Mouse (Mus musculus): ENCODE measurements around the gene Olfr692. TPM values are rescaled to one million over a fixed set of nuclear protein-coding genes. Genes with fewer than 3 reads are reported as not detected.
"Not testable (repeated sequence)": the region's sequence is repeated elsewhere in the genome, so short reads cannot be mapped to it uniquely, and the experiment has no call there.

Olfr692 gene
- polyA plus RNA-seq, 1 experiment from 2014 or later, result not detected

GRCm38 (mm10) chr7:105395131-105395820 is 27.2 kb downstream of the Olfr692 start:
- Histone ChIP-seq H3K9ac (replicated peaks; ENCODE audit: low read length) (no peak overlapping the region), H3K27me3 (ENCODE audit: control insufficient read depth, insufficient read depth, low read length) (no peaks in the 10 kb centered on the region), H3K36me3 (ENCODE audit: control insufficient read depth, insufficient read depth, low read length) (peaks cover 12% of the 10 kb centered on the region), H3K9me3 (ENCODE audit: control insufficient read depth, low read length) (no peaks in the 10 kb centered on the region), H3K27ac (replicated peaks; ENCODE audit: low read depth, low read length) (no peak overlapping the region), H3K4me1 (ENCODE audit: control insufficient read depth, insufficient read depth, low read length) (peaks cover 6% of the 10 kb centered on the region), H3K4me2 (ENCODE audit: low read length) (no peak overlapping the region), H3K4me3 (replicated peaks; ENCODE audit: low read depth, low read length) (no peak overlapping the region)
- no peak for DNase-seq
- ATAC-seq (ENCODE audit: low FRiP score, low TSS enrichment), result no peak

- H3K4me1 ChIP-seq (ENCODE audit: control insufficient read depth, insufficient read depth, low read length), result peaks cover 6% of the 10 kb centered on the region
- peaks cover 10% of the 10 kb centered on the region for H3K36me3 ChIP-seq (ENCODE audit: control insufficient read depth, insufficient read depth, low read length)
- H3K4me2 ChIP-seq (ENCODE audit: low read length), result no peak overlapping the region
- ATAC-seq (ENCODE audit: low FRiP score, low TSS enrichment), result no peak
- H3K9me3 ChIP-seq (ENCODE audit: control insufficient read depth, low read length), result no peaks in the 10 kb centered on the region
- H3K9ac ChIP-seq (replicated peaks; ENCODE audit: low read length), result no peak overlapping the region
- H3K27ac ChIP-seq (replicated peaks; ENCODE audit: low read depth, low read length), result no peak overlapping the region
- H3K27me3 ChIP-seq (ENCODE audit: control insufficient read depth, insufficient read depth, low read length), result no peaks in the 10 kb centered on the region
- no peak overlapping the region for H3K4me3 ChIP-seq (replicated peaks; ENCODE audit: low read depth, low read length)
- DNase-seq, result no peak
Measured at GRCm38 (mm10) chr7:105396126-105396525, 28.1 kb downstream of the Olfr692 start.

GRCm38 (mm10) chr7:105399058-105399934 is 31.3 kb downstream of the Olfr692 start:
- H3K4me3 ChIP-seq (replicated peaks; ENCODE audit: low read depth, low read length), result peak overlapping the region; percentile 80
- peak; percentile 17 for DNase-seq

GRCm38 (mm10) chr7:105399935-105400624 is 32.0 kb downstream of the Olfr692 start, which contains the start of gene Fam160a2:
TSS of gene Fam160a2 (minus strand) at chr7:105400054.
- Histone ChIP-seq H3K9me3 (ENCODE audit: control insufficient read depth, low read length) (no peaks in the 10 kb centered on the region), H3K27me3 (ENCODE audit: control insufficient read depth, insufficient read depth, low read length) (no peaks in the 10 kb centered on the region), H3K9ac (replicated peaks; ENCODE audit: low read length) (peak within 1 kb of the TSS; percentile 84), H3K27ac (replicated peaks; ENCODE audit: low read depth, low read length) (peak within 1 kb of the TSS; percentile 79), H3K4me2 (ENCODE audit: low read length) (peak within 1 kb of the TSS; percentile 76), H3K4me3 (replicated peaks; ENCODE audit: low read depth, low read length) (peak within 1 kb of the TSS; percentile 80), H3K36me3 (ENCODE audit: control insufficient read depth, insufficient read depth, low read length) (peaks cover 7% of the 10 kb centered on the region; the same call in 1 of the 2 replicates), H3K4me1 (ENCODE audit: control insufficient read depth, insufficient read depth, low read length) (peaks cover 6% of the 10 kb centered on the region)
- WGBS, result under 1% methylated on average over 55 of the region's 55 CpGs
- ATAC-seq (ENCODE audit: low FRiP score, low TSS enrichment) (peak; percentile 99), DNase-seq (peak; percentile 100)

More at GRCm38 (mm10) chr7:105399058-105399934, 31.3 kb downstream of the Olfr692 start:
- Histone ChIP-seq H3K4me2 (ENCODE audit: low read length) (peak overlapping the region; percentile 76), H3K9ac (replicated peaks; ENCODE audit: low read length) (peak overlapping the region; percentile 84), H3K27ac (replicated peaks; ENCODE audit: low read depth, low read length) (peak overlapping the region; percentile 64), H3K36me3 (ENCODE audit: control insufficient read depth, insufficient read depth, low read length) (peaks cover 10% of the 10 kb centered on the region), H3K4me1 (ENCODE audit: control insufficient read depth, insufficient read depth, low read length) (peaks cover 6% of the 10 kb centered on the region), H3K9me3 (ENCODE audit: control insufficient read depth, low read length) (no peaks in the 10 kb centered on the region), H3K27me3 (ENCODE audit: control insufficient read depth, insufficient read depth, low read length) (no peaks in the 10 kb centered on the region)
- WGBS, result 2% methylated on average over 25 of the region's 25 CpGs
- ATAC-seq (ENCODE audit: low FRiP score, low TSS enrichment), result no peak

- H3K4me1 ChIP-seq (ENCODE audit: control insufficient read depth, insufficient read depth, low read length), result peaks cover under 1% of the 10 kb centered on the region; the same call in 1 of the 2 replicates
- H3K4me2 ChIP-seq (ENCODE audit: low read length), result no peak within 1 kb of the TSS
- no peak within 1 kb of the TSS for H3K27ac ChIP-seq (replicated peaks; ENCODE audit: low read depth, low read length)
- no peak for DNase-seq
- no peak within 1 kb of the TSS for H3K9ac ChIP-seq (replicated peaks; ENCODE audit: low read length)
- no peaks in the 10 kb centered on the region for H3K27me3 ChIP-seq (ENCODE audit: control insufficient read depth, insufficient read depth, low read length)
- no peaks in the 10 kb centered on the region for H3K9me3 ChIP-seq (ENCODE audit: control insufficient read depth, low read length)
- H3K4me3 ChIP-seq (replicated peaks; ENCODE audit: low read depth, low read length), result no peak within 1 kb of the TSS
- WGBS, result 81% methylated on average over 5 of the region's 5 CpGs
- H3K36me3 ChIP-seq (ENCODE audit: control insufficient read depth, insufficient read depth, low read length), result no peaks in the 10 kb centered on the region
- no peak for ATAC-seq (ENCODE audit: low FRiP score, low TSS enrichment)
Measured at GRCm38 (mm10) chr7:105404268-105404667, 36.2 kb downstream of the Olfr692 start, which contains the start of gene Cnga4. TSS of gene Cnga4 (plus strand) at chr7:105404568.

- H3K4me1 ChIP-seq (ENCODE audit: control insufficient read depth, insufficient read depth, low read length), result no peaks in the 10 kb centered on the region
- no peaks in the 10 kb centered on the region for H3K36me3 ChIP-seq (ENCODE audit: control insufficient read depth, insufficient read depth, low read length)
- no peak overlapping the region for H3K4me2 ChIP-seq (ENCODE audit: low read length)
- ATAC-seq (ENCODE audit: low FRiP score, low TSS enrichment) (no peak), DNase-seq (no peak)
- no peaks in the 10 kb centered on the region for H3K27me3 ChIP-seq (ENCODE audit: control insufficient read depth, insufficient read depth, low read length)
- WGBS, result 66% methylated on average over 1 of the region's 1 CpGs
- no peak overlapping the region for H3K27ac ChIP-seq (replicated peaks; ENCODE audit: low read depth, low read length)
- H3K4me3 ChIP-seq (replicated peaks; ENCODE audit: low read depth, low read length), result no peak overlapping the region
- no peaks in the 10 kb centered on the region for H3K9me3 ChIP-seq (ENCODE audit: control insufficient read depth, low read length)
- H3K9ac ChIP-seq (replicated peaks; ENCODE audit: low read length), result no peak overlapping the region
Measured at GRCm38 (mm10) chr7:105406322-105406721, 38.3 kb downstream of the Olfr692 start.

- WGBS, result 62% methylated on average over 8 of the region's 8 CpGs
- DNase-seq (peak; percentile 83), ATAC-seq (ENCODE audit: low FRiP score, low TSS enrichment) (peak; percentile 60)
- H3K9ac ChIP-seq (replicated peaks; ENCODE audit: low read length); H3K4me3 ChIP-seq (replicated peaks; ENCODE audit: low read depth, low read length); H3K4me2 ChIP-seq (ENCODE audit: low read length); H3K27ac ChIP-seq (replicated peaks; ENCODE audit: low read depth, low read length); H3K4me1 ChIP-seq (ENCODE audit: control insufficient read depth, insufficient read depth, low read length); H3K27me3 ChIP-seq (ENCODE audit: control insufficient read depth, insufficient read depth, low read length); H3K9me3 ChIP-seq (ENCODE audit: control insufficient read depth, low read length); H3K36me3 ChIP-seq (ENCODE audit: control insufficient read depth, insufficient read depth, low read length): not testable (repeated sequence)
Measured at GRCm38 (mm10) chr7:105411874-105412632, 44.0 kb downstream of the Olfr692 start.

- ATAC-seq (ENCODE audit: low FRiP score, low TSS enrichment) (no peak), DNase-seq (no peak)
- H3K27ac ChIP-seq (replicated peaks; ENCODE audit: low read depth, low read length), result no peak overlapping the region
- no peaks in the 10 kb centered on the region for H3K9me3 ChIP-seq (ENCODE audit: control insufficient read depth, low read length)
- no peaks in the 10 kb centered on the region for H3K4me1 ChIP-seq (ENCODE audit: control insufficient read depth, insufficient read depth, low read length)
- H3K9ac ChIP-seq (replicated peaks; ENCODE audit: low read length), result no peak overlapping the region
- 64% methylated on average over 6 of the region's 6 CpGs for WGBS
- H3K36me3 ChIP-seq (ENCODE audit: control insufficient read depth, insufficient read depth, low read length), result no peaks in the 10 kb centered on the region
- no peaks in the 10 kb centered on the region for H3K27me3 ChIP-seq (ENCODE audit: control insufficient read depth, insufficient read depth, low read length)
- H3K4me2 ChIP-seq (ENCODE audit: low read length), result no peak overlapping the region
- no peak overlapping the region for H3K4me3 ChIP-seq (replicated peaks; ENCODE audit: low read depth, low read length)
Measured at GRCm38 (mm10) chr7:105414385-105414784, 46.4 kb downstream of the Olfr692 start.
